Mouse (Mus musculus): ENCODE data around the gene Rpl7a. TPM values are rescaled to one million over a fixed set of nuclear protein-coding genes. Genes with fewer than 3 reads are reported as not detected.
A peak's percentile ranks its signal among the peaks of the same experiment; 100 is the strongest.
"Not testable (repeated sequence)": the region's sequence is repeated elsewhere in the genome, so short reads cannot be mapped to it uniquely, and the experiment has no call there.

Rpl7a gene
- 544 and 594 TPM in 2 replicates for polyA plus RNA-seq (2015; fragmentation: Nextera tagmentation; extraction: Ambion mirVana)

DNA sequence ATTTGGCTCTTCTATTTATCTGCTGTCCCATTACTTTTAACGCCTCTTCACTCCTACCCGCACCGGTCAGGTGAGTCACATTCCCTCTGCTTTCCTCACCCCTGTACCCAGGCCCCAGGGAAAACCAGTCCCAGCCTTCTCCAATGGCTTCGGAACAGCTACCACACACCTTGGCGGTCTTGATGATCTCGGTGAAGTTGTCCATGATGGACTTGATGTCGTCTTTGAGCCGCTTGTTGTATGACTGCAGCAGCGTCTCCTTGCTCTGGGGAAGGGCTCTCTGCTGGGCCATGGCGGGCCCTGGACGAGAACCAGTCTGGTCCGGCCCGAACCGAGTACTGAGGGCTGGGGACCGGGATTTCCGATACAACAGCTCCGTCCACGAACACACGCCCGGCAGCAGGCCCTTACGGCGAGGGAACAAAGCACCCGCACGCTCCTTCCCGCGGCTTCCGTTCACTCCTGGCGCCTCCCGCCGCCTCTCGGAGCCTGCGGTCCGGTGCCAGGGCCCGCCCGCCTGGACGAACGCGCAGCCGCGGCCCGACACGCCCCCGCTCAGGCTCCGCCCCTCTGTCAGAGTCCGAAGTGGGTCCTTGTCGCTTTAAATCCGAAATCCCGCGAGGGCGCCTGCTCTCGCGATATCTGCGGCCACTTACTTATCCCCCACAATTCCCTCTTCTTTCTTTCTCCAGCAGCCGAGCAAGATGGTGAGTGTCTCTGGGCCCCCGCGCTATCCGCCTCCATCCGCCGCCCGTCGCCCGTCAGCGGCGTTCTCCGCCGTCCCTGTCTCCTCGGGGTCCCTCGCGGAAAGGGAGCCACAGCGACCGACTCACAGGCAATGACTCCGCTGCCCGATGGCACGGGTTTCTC is at the start of gene Rpl7a, which contains the start of gene Med22:
TSS of gene Rpl7a (plus strand) at position 641 of the 870 bp plus-strand sequence.
TSS of gene Med22 (minus strand) at position 554 of the 870 bp plus-strand sequence.
- no peaks in the 10 kb centered on the region for H3K9me3 ChIP-seq
- H3K4me2 ChIP-seq = peak within 1 kb of the TSS; percentile 82
- under 1% methylated on average over 71 of the region's 74 CpGs for WGBS
- peaks cover 35% of the 10 kb centered on the region for H3K4me1 ChIP-seq
- H3K4me3 ChIP-seq = peak within 1 kb of the TSS; percentile 77
- peak within 1 kb of the TSS; percentile 95 for H3K27ac ChIP-seq
- H3K9ac ChIP-seq = peak within 1 kb of the TSS; percentile 91
- peaks cover 67% of the 10 kb centered on the region for H3K36me3 ChIP-seq
- no peaks in the 10 kb centered on the region for H3K27me3 ChIP-seq
- peak; percentile 93 for ATAC-seq (ENCODE audit: insufficient number of reproducible peaks, low FRiP score, low TSS enrichment, low read depth)

- WGBS = 71% methylated on average over 3 of the region's 3 CpGs
- no peak overlapping the region for H3K4me3 ChIP-seq
- no peaks in the 10 kb centered on the region for H3K4me1 ChIP-seq
- H3K4me2 ChIP-seq = no peak overlapping the region
- no peaks in the 10 kb centered on the region for H3K9me3 ChIP-seq
- H3K9ac ChIP-seq = no peak overlapping the region
- no peaks in the 10 kb centered on the region for H3K27me3 ChIP-seq
- H3K36me3 ChIP-seq = no peaks in the 10 kb centered on the region
- ATAC-seq (ENCODE audit: insufficient number of reproducible peaks, low FRiP score, low TSS enrichment, low read depth) = no peak
- H3K27ac ChIP-seq = no peak overlapping the region
These were observed 47.7 kb upstream of the Rpl7a start for GRCm38 (mm10) chr2:26862856-26863255.

DNA sequence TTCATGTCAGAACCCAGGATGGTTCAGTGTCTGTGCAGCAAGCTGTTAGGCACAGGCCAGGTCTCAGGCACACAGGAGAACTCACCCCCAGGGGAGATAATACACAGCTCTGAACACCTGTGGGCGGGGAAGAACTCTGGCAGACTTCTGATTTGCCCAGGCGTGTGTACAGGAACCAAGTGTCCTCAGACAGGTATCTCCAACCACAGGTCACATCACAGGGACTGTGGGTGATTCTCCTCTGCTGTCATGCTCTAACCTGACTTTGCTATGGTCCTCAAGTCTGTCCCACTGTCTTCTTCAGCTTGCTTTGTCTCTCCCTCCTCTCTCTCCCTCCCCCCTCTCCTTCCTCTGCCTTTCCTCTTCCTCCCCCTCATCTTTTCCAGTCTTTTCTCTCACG is 45.7 kb upstream of the Rpl7a start, which contains the start of gene Abo:
TSS of gene Abo (minus strand) at position 101 of the 400 bp plus-strand sequence.
- H3K27me3 ChIP-seq = no peaks in the 10 kb centered on the region
- no peaks in the 10 kb centered on the region for H3K9me3 ChIP-seq
- no peak for ATAC-seq (ENCODE audit: insufficient number of reproducible peaks, low FRiP score, low TSS enrichment, low read depth)
- H3K27ac ChIP-seq = no peak within 1 kb of the TSS
- H3K9ac ChIP-seq = no peak within 1 kb of the TSS
- no peaks in the 10 kb centered on the region for H3K36me3 ChIP-seq
- WGBS = 50% methylated on average over 3 of the region's 3 CpGs
- H3K4me2 ChIP-seq = no peak within 1 kb of the TSS
- H3K4me1 ChIP-seq = no peaks in the 10 kb centered on the region
- no peak within 1 kb of the TSS for H3K4me3 ChIP-seq

DNA sequence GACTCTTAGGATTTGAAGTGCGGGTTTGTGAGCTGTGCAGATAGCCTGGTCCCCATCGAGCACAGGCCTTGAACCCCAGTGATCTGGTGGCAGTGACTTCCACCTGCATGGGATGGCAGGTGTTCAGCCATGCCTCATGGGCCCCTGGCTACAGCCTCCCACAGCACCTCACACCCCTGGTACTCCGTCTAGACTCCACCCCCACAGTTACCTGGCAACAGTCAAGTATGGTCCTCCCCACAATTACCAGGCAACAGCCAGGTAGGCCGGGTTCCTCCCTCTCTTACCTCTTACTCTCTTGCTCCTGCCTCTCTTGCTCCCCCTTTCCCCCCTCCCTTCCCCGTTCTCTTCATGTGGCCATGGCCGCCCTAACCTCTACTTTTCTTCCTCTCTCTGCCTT is 39.9 kb upstream of the Rpl7a start:
- Histone ChIP-seq H3K27me3 (peaks cover 2% of the 10 kb centered on the region; the same call in 1 of the 2 replicates), H3K4me2 (no peak overlapping the region), H3K36me3 (no peaks in the 10 kb centered on the region), H3K4me1 (no peaks in the 10 kb centered on the region), H3K4me3 (no peak overlapping the region), H3K9ac (no peak overlapping the region), H3K27ac (no peak overlapping the region), H3K9me3 (no peaks in the 10 kb centered on the region)
- ATAC-seq (ENCODE audit: insufficient number of reproducible peaks, low FRiP score, low TSS enrichment, low read depth) = no peak
- 56% methylated on average over 6 of the region's 6 CpGs for WGBS

GRCm38 (mm10) chr2:26878571-26878970 is 32.0 kb upstream of the Rpl7a start:
- no peak overlapping the region for H3K9ac ChIP-seq
- H3K4me2 ChIP-seq = no peak overlapping the region
- no peaks in the 10 kb centered on the region for H3K36me3 ChIP-seq
- no peak overlapping the region for H3K4me3 ChIP-seq
- no peaks in the 10 kb centered on the region for H3K9me3 ChIP-seq
- H3K27ac ChIP-seq = no peak overlapping the region
- ATAC-seq (ENCODE audit: insufficient number of reproducible peaks, low FRiP score, low TSS enrichment, low read depth) = no peak
- H3K4me1 ChIP-seq = no peaks in the 10 kb centered on the region
- H3K27me3 ChIP-seq = no peaks in the 10 kb centered on the region

DNA sequence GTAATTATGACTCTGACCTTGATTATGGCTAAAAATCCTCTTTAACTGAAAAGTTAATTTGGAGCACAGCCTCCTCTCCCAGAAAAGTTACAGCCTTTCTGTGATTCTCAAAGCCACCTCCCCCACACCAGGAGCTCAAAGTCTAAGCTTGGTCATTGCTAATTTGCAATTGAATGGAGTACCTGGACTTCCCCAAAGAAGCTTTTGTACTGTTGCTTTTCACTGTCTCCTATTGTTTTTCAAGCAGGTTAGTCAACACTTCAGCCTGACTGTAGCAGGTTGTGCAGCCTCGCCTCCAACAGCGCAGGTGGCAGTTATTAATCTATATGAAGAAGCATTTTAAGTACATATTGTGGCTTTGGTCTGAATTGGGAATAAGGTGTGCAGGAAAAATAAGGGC is 25.0 kb upstream of the Rpl7a start:
- not testable (repeated sequence) for H3K27ac ChIP-seq; H3K4me3 ChIP-seq; H3K9me3 ChIP-seq; ATAC-seq (ENCODE audit: insufficient number of reproducible peaks, low FRiP score, low TSS enrichment, low read depth); H3K4me2 ChIP-seq; H3K9ac ChIP-seq; H3K27me3 ChIP-seq; H3K4me1 ChIP-seq
- peaks cover 22% of the 10 kb centered on the region for H3K36me3 ChIP-seq
- 93% methylated on average over 2 of the region's 2 CpGs for WGBS

DNA sequence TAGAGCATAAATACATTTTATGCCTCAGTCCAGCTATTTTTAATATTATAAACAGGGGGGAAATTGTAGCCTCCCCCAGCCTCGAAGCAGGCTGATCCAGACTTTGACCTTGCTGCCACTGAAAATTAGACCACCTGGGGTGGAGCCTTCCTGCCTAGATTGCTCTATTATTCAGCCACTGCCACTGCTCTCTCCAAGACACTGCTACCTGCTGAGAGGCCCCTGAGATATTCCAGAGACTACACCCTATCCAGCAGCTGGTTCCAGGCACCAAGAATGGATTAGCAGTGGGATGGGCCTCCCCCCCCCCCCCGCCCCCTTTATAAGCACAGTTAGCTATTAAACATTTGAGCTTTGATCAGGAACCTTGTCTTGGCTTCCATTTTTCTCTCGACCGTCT is 24.4 kb upstream of the Rpl7a start:
- 59% methylated on average over 4 of the region's 4 CpGs for WGBS
- H3K9ac ChIP-seq; ATAC-seq (ENCODE audit: insufficient number of reproducible peaks, low FRiP score, low TSS enrichment, low read depth); H3K4me3 ChIP-seq; H3K27me3 ChIP-seq; H3K4me1 ChIP-seq; H3K9me3 ChIP-seq; H3K4me2 ChIP-seq; H3K27ac ChIP-seq: not testable (repeated sequence)
- peaks cover 28% of the 10 kb centered on the region for H3K36me3 ChIP-seq

DNA sequence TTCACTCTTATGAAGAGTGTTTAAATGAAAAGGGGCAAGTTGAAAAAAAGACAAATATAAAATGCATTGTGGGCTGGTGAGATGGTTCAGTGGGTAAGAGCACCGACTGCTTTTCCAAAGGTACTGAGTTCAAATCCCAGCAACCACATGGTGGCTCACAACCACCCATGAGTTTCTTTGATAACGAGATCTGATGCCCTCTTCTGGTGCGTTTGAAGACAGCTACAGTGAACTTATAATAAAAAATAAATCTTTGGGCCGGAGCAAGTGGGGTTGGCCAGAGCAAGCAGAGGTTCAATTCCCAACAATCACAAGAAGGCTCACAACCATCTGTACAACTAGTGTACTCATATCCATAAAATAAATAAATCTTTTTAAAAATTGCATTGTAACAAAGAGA is 14.7 kb upstream of the Rpl7a start:
- H3K27me3 ChIP-seq = no peaks in the 10 kb centered on the region
- no peak overlapping the region for H3K27ac ChIP-seq
- peaks cover 84% of the 10 kb centered on the region for H3K36me3 ChIP-seq
- no peak overlapping the region for H3K9ac ChIP-seq
- H3K9me3 ChIP-seq = no peaks in the 10 kb centered on the region
- no peak overlapping the region for H3K4me2 ChIP-seq
- H3K4me3 ChIP-seq = no peak overlapping the region
- no peaks in the 10 kb centered on the region for H3K4me1 ChIP-seq
- 88% methylated on average over 4 of the region's 4 CpGs for WGBS
- ATAC-seq (ENCODE audit: insufficient number of reproducible peaks, low FRiP score, low TSS enrichment, low read depth) = no peak

DNA sequence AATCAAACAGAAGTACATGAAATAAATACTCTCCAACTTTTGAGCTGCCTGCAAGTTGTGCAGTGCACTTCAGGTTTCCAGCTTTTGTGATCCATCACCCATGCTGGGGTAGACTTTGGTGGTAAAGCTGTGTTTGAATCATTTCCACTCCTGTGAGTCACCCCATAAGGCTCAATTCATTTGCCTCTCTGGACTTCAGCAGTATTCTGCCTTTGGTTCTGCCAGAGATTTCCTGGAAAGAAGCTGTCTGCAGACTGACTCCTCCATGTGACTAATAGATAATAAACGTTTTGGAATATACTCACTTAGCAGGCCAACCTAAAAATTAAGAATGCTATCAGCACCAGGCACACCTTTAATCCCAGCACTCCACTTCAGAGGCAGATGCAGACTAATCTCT is 9.8 kb upstream of the Rpl7a start:
- H3K27ac ChIP-seq = no peak overlapping the region
- H3K27me3 ChIP-seq = no peaks in the 10 kb centered on the region
- WGBS = 78% methylated on average over 1 of the region's 1 CpGs
- peaks cover 23% of the 10 kb centered on the region for H3K4me1 ChIP-seq
- no peak overlapping the region for H3K4me2 ChIP-seq
- no peak for ATAC-seq (ENCODE audit: insufficient number of reproducible peaks, low FRiP score, low TSS enrichment, low read depth)
- no peaks in the 10 kb centered on the region for H3K9me3 ChIP-seq
- H3K4me3 ChIP-seq = no peak overlapping the region
- H3K9ac ChIP-seq = no peak overlapping the region
- peaks cover 59% of the 10 kb centered on the region for H3K36me3 ChIP-seq

DNA sequence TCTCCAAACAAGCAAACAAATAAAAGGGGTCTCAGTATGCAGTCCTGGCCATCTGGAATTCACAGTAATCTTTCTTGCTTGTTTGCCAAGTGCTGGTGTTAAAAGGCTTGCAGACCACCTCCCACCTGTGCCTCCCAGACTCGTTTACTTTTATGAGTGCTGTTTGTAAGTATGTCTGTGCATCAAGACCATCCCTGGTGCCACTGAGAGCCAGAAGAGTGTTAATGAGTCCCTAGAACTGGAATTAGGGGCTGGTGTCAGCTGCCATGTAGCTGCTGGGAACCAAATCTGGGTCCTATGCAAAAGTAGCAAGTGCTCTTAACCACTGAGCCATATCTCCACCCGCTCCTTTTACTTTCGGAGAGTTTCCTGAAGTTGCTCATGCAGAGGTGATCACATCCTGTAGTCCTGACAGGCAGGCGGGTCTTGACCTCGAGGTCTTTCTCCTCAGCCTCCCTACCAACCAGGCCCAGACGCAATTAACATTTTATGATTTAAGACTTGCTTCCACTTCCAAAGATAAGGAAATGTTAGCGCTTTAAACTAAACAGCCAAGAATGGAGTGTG is 8.6 kb upstream of the Rpl7a start:
- Histone ChIP-seq H3K9ac (peak overlapping the region; percentile 74), H3K4me1 (peaks cover 23% of the 10 kb centered on the region), H3K9me3 (no peaks in the 10 kb centered on the region), H3K36me3 (peaks cover 59% of the 10 kb centered on the region), H3K27me3 (no peaks in the 10 kb centered on the region), H3K4me3 (peak overlapping the region; percentile 82), H3K27ac (peak overlapping the region; percentile 91; the same call in 1 of the 2 replicates), H3K4me2 (peak overlapping the region; percentile 64)
- ATAC-seq (ENCODE audit: insufficient number of reproducible peaks, low FRiP score, low TSS enrichment, low read depth) = no peak
- 2% methylated on average over 7 of the region's 7 CpGs for WGBS

GRCm38 (mm10) chr2:26902467-26903220 is 7.9 kb upstream of the Rpl7a start, which contains the start of gene Surf6:
Gene Surf6 (minus strand): TSS chr2:26902879.
- ATAC-seq (ENCODE audit: insufficient number of reproducible peaks, low FRiP score, low TSS enrichment, low read depth) = peak; percentile 91

More at GRCm38 (mm10) chr2:26902467-26903220, 7.9 kb upstream of the Rpl7a start, which contains the start of gene Surf6:
- Histone ChIP-seq H3K27me3 (no peaks in the 10 kb centered on the region), H3K36me3 (peaks cover 59% of the 10 kb centered on the region), H3K4me1 (peaks cover 23% of the 10 kb centered on the region), H3K4me2 (peak within 1 kb of the TSS; percentile 64), H3K9me3 (no peaks in the 10 kb centered on the region), H3K27ac (peak within 1 kb of the TSS; percentile 91), H3K9ac (peak within 1 kb of the TSS; percentile 74), H3K4me3 (peak within 1 kb of the TSS; percentile 82)
- under 1% methylated on average over 41 of the region's 41 CpGs for WGBS
